Mouse (Mus musculus): ENCODE data around the gene Birc3.
"Not testable (repeated sequence)": the region's sequence is repeated elsewhere in the genome, so short reads cannot be mapped to it uniquely, and the experiment has no call there.

Birc3 gene

GRCm38 (mm10) chr9:7867981-7868380, 5.0 kb downstream of the Birc3 start:
- no peak for DNase-seq (ENCODE audit: low spot score in 2 of 2)

DNA sequence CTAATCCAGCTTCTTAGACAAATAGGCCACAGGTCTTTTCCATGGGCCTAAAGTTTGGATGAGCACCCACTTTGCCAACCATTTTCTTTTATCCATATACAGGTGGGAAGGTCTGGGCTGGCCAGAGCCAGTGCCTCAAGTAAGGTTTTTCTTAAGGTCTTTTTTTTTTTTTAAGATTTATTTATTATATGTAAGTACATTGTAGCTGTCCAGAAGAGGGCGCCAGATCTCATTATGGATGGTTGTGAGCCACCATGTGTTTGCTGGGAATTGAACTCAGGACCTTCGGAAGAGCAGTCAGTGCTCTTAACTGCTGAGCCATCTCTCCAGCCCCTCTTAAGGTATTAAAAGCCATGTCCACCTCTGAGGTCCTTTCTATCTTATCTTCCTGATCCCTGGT, 6.0 kb downstream of the Birc3 start:
- not testable (repeated sequence) for DNase-seq (ENCODE audit: low spot score in 2 of 2)

DNA sequence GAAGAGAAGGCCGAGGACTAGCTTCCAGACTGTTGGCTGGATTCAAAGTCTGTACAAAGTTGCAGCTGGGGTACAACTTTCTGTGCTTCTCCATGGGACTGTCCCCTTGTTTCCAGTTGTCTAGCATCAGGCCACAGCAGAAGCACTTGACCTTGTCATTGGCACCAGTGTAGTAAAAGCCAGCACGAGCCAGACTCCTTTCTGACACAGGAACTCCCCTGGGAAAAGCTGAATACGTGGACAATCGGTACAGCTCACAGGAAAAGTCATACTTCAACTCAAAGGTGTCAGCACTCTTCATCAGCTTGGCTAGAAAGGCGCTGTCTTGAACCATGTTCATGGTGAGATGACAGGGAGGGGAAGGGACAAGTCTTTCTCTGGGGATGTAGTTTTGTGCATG, 12.0 kb downstream of the Birc3 start:
- no peak for DNase-seq (ENCODE audit: low spot score in 2 of 2)

- DNase-seq (ENCODE audit: low spot score in 2 of 2) = no peak
These were observed 17.1 kb downstream of the Birc3 start for GRCm38 (mm10) chr9:7855912-7856311.

DNA sequence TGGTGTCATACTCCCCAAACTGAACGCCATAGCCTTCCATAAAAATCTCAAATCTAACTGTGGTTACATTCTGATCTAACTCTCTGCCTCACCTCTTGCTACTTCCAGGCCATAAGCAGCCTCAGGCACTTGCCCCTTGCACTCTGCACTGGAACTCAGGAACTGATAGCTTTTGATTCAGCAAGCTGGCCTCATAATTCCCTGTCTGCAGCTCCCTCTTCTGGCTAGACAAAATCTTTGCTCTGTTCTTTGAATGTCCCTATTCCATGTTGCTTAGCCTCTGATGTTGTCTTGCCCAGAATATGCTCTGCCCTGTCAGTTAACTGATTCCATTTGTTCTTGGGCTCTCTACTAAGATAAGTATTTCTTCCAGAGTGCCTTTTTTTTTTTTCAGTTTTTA, 17.6 kb downstream of the Birc3 start:
- DNase-seq (ENCODE audit: low spot score in 2 of 2) = no peak

DNA sequence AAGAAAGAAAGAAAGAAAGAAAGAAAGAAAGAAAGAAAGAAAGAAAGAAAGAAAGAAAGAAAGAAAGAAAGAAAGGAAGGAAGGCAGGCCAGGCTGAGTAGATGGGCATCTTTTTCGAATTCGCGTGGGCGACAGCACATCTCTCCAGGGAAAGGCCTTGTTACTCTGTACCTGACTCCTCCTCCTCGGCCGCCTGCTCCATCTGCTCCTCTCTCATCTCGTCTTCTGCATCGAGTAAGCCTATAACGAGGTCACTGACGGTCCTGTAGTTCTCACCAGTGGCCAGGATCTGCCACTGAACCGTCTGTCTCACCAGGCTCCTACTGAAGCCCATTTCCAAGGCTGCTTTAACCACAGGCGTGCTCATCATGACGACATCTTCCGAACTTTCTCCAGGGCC, 18.8 kb downstream of the Birc3 start:
- DNase-seq (ENCODE audit: low spot score in 2 of 2) = not testable (repeated sequence)

GRCm38 (mm10) chr9:7852346-7853230, 20.4 kb downstream of the Birc3 start:
- DNase-seq (ENCODE audit: low spot score in 2 of 2) = no peak

DNA sequence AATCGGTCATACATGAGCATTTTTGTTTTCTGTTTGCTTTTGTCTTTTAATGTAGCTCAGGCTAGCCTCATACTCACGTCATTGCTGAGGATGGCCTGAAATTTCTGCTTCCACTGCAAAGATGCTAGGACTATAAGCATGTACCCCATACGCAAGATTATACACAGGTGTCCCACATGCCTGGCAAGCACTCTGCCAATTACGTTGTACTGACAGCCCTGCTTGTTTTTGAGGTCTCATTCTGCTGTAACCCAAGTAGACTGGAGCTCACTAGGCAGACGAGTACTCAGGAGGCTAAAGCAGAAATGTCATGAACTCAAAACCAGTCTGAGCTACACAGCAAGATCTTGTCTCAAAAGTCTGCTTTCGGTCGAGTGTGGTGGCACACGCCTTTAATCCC, 21.1 kb downstream of the Birc3 start:
- no peak for DNase-seq (ENCODE audit: low spot score in 2 of 2)

DNA sequence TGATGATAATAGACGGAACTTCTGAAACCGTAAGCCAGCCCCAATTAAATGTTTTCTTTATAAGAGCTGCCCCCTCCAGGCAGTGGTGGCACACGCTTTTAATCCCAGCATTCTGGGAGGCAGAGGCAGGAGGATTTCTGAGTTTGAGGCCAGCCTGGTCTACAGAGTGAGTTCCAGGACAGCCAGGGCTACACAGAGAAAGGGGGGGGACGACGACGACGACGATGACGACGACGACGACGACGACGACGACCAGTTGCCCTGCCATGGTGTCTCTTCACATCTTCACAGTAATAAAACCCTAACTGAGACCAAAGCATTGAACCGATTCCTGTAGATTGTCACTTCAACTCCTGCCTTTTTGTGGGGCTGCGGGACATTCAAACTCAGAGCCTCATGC, 24.8 kb downstream of the Birc3 start:
- no peak for DNase-seq (ENCODE audit: low spot score in 2 of 2)

- DNase-seq (ENCODE audit: low spot score in 2 of 2) = no peak
These were observed 26.3 kb downstream of the Birc3 start for GRCm38 (mm10) chr9:7846667-7847199.

GRCm38 (mm10) chr9:7845216-7845895, 27.6 kb downstream of the Birc3 start:
- no peak for DNase-seq (ENCODE audit: low spot score in 2 of 2)

- DNase-seq (ENCODE audit: low spot score in 2 of 2) = no peak
These were observed 31.8 kb downstream of the Birc3 start for GRCm38 (mm10) chr9:7841221-7841620.

GRCm38 (mm10) chr9:7837806-7838440, 35.1 kb downstream of the Birc3 start:
- no peak for DNase-seq (ENCODE audit: low spot score in 2 of 2)

DNA sequence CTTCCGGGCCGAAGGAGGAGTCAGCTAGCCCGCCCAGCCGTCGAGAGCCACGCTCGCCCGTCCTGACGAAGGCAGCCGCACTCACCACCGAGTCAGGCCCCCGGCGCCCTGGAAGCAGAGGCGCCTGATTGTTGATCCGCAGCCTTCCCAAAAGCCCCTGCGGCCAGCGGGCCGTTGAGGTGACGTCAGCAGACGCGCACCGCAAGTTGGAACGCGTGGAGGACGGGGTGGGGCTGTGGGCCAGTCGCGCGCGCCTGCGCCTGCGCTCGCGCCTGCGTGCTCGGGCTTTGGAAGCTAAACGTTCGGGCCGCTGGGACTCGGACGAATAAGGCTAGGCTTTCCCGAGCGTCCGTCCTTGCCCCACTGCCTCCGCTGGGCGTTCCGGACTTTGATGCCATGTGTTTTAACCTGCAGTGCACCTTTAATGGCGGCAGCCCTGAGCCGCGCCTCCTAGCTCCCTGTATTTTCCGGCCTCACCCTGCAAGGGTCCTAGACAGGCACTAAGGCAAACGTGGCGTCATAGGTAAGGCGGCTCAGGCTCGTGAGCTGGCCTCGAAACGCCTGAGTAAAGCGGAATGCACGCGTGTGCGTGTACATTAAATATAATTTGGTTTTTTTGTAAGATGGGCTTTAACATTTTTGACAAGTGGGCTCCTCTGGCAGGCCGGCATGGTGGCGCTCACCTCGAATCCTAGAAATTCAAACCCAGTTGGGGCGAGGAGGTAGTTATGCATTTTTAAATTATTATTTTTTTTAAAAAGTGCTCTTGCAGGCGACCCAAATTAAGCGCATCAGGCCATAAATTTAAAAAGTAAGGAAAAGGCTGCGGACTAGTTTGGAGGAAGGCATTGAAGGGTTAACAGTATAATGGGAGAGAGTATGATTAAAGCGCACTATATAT, 35.8 kb downstream of the Birc3 start, which contains the start of gene Birc2:
TSS of gene Birc2 (minus strand) at position 160 of the 901 bp plus-strand sequence.
- DNase-seq (ENCODE audit: low spot score in 2 of 2) = peak; percentile 88 to 89

GRCm38 (mm10) chr9:7836331-7836730, 36.7 kb downstream of the Birc3 start:
- peak; percentile 20 to 35 for DNase-seq (ENCODE audit: low spot score in 2 of 2)

- DNase-seq (ENCODE audit: low spot score in 2 of 2) = no peak
These were observed 37.7 kb downstream of the Birc3 start for GRCm38 (mm10) chr9:7835302-7835701.

- DNase-seq (ENCODE audit: low spot score in 2 of 2) = no peak
These were observed 39.6 kb downstream of the Birc3 start for GRCm38 (mm10) chr9:7833421-7833820.

DNA sequence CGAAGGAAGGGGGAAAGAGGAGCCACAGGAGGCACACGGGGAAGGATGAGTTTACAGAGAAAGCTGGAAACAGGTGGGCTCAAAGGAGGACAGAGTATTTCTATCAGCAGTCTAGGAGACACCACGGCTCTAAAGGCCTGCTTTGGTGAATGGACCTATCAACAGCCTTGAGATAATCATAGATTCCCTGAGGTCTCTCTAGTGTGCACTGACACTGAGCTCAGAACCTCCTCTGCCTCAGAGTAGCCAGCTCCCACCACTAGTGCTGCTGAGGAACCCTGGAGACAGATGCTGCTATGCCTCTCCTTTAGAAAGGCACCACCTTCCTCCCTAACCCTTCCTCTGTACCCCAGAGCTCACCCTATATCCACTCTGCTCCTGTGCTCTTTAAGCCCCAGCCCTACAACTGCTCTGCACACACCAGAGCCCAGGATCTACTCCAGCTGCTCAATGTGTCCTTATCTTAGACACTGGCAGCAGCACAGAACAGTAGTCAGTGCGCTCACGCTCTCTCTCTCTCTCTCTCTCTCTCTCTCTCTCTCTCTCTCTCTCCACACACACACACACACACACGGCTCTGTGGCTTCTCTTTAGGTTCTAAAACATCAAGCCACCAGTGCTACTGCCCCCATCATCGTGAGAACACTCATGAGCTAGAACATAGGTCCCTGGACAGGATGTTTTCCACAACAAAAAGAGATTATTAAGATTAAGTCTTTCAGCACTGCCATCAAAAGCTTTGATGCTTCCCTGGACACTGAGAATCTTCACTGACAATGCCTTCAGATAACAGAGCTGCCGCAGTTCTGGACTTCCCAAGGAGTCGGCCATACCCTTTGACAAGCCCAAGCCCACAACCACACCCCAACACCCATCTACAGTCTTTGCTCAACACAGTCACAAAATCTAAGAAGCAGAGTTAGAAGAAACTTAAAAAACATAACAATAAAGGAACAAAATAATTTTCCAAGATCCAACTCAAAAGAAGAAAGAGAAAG, 43.2 kb downstream of the Birc3 start:
- DNase-seq (ENCODE audit: low spot score in 2 of 2) = no peak

- no peak for DNase-seq (ENCODE audit: low spot score in 2 of 2)
These were observed 44.3 kb downstream of the Birc3 start for GRCm38 (mm10) chr9:7828706-7829105.

- DNase-seq (ENCODE audit: low spot score in 2 of 2) = no peak
These were observed 48.1 kb downstream of the Birc3 start for GRCm38 (mm10) chr9:7824916-7825315.
